Mouse (Mus musculus) midbrain, embryonic 14.5 days (tissue): Measurements from ENCODE around the gene Sik3. TPM values are rescaled to one million over a fixed set of nuclear protein-coding genes. Genes with fewer than 3 reads are reported as not detected.

ENCODE experiments used
- ATAC-seq: fragments of 200-750 bp; cut with Nextera tagmentation; 2 replicates; pipeline ENCODE4 v1.8.0; 2017; ENCODE audit warnings: moderate number of reproducible peaks, moderate library complexity; ENCODE audit not compliant: low FRiP score, low TSS enrichment
- DNase-seq: peaks from one replicate; pipeline ENCODE4 v3.0.0-alpha.2; 2015
- H3K27ac ChIP-seq: fragments of 300-500 bp; sonication (generic); replicated peaks from 2 replicates; pipeline ENCODE4 v1.5.1; 2014; ENCODE audit warnings: mild to moderate bottlenecking, low read depth, low read length, moderate library complexity
- H3K27me3 ChIP-seq: fragments of 300-500 bp; sonication (generic); 2 replicates; pipeline ENCODE4 v1.6.1; 2014; ENCODE audit warnings: low read length, control low read depth, mixed read lengths; ENCODE audit not compliant: control insufficient read depth, insufficient read depth
- H3K36me3 ChIP-seq: fragments of 300-500 bp; sonication (generic); 2 replicates; pipeline ENCODE4 v1.6.1; 2014; ENCODE audit warnings: low read length, control low read depth; ENCODE audit not compliant: control insufficient read depth, insufficient read depth
- H3K4me1 ChIP-seq: fragments of 300-500 bp; sonication (generic); 2 replicates; pipeline ENCODE4 v1.6.1; 2014; ENCODE audit warnings: mild to moderate bottlenecking, antibody characterized with exemption, low read length, control low read depth; ENCODE audit not compliant: control insufficient read depth, insufficient read depth
- H3K4me2 ChIP-seq: fragments of 300-500 bp; sonication (generic); 2 replicates; pipeline ENCODE4 v1.6.1; 2014; ENCODE audit warnings: mild to moderate bottlenecking, low read length, moderate library complexity
- H3K4me3 ChIP-seq: fragments of 300-500 bp; sonication (generic); replicated peaks from 2 replicates; pipeline ENCODE4 v1.5.1; 2014; ENCODE audit warnings: low read depth, low read length
- H3K9ac ChIP-seq: fragments of 300-500 bp; sonication (generic); replicated peaks from 2 replicates; pipeline ENCODE4 v1.6.1; 2014; ENCODE audit warnings: mild to moderate bottlenecking, low read length, moderate library complexity
- H3K9me3 ChIP-seq: fragments of 300-500 bp; sonication (generic); 2 replicates; pipeline ENCODE4 v1.6.1; 2016; ENCODE audit warnings: low read length, control low read depth, mixed read lengths; ENCODE audit not compliant: control insufficient read depth
- WGBS: fragments of 180-500 bp; shearing (Covaris S2); extraction: QIAGEN DNeasy Blood & Tissue Kit; methylation state at CpG from one replicate; pipeline ENCODE4 v1.1.7; 2014; 5-methylcytosine and 5-hydroxymethylcytosine counted together
- polyA plus RNA-seq: library from polyadenylated mRNA; unstranded; fragments of >200 nt; fragmentation: Nextera tagmentation; extraction: Ambion mirVana; gene quantifications from 2 replicates; pipeline ENCODE4 v1.2.1, GENCODE M21; 2014

Gene Sik3
- polyA plus RNA-seq, 1 experiment from 2014 or later, result 10.3 TPM

GRCm38 (mm10) chr9:46256177-46256576, 243.6 kb downstream of the Sik3 start:
- Histone ChIP-seq H3K4me1 (no peaks in the 10 kb centered on the region), H3K27me3 (no peaks in the 10 kb centered on the region; the same call in 1 of the 2 replicates), H3K4me2 (no peak overlapping the region), H3K36me3 (no peaks in the 10 kb centered on the region), H3K9me3 (no peaks in the 10 kb centered on the region), H3K27ac (no peak overlapping the region), H3K4me3 (no peak overlapping the region), H3K9ac (no peak overlapping the region)
- no peak for DNase-seq
- WGBS, result 88% methylated on average over 7 of the region's 7 CpGs
- no peak for ATAC-seq

GRCm38 (mm10) chr9:46256658-46257385, 244.2 kb downstream of the Sik3 start:
- no peaks in the 10 kb centered on the region for H3K9me3 ChIP-seq
- no peaks in the 10 kb centered on the region for H3K36me3 ChIP-seq
- H3K27ac ChIP-seq, result no peak overlapping the region
- no peaks in the 10 kb centered on the region for H3K4me1 ChIP-seq
- H3K9ac ChIP-seq, result no peak overlapping the region
- H3K4me3 ChIP-seq, result no peak overlapping the region
- no peak for ATAC-seq
- no peak for DNase-seq
- no peaks in the 10 kb centered on the region; the same call in 1 of the 2 replicates for H3K27me3 ChIP-seq
- H3K4me2 ChIP-seq, result no peak overlapping the region
- WGBS, result 92% methylated on average over 10 of the region's 10 CpGs

DNA sequence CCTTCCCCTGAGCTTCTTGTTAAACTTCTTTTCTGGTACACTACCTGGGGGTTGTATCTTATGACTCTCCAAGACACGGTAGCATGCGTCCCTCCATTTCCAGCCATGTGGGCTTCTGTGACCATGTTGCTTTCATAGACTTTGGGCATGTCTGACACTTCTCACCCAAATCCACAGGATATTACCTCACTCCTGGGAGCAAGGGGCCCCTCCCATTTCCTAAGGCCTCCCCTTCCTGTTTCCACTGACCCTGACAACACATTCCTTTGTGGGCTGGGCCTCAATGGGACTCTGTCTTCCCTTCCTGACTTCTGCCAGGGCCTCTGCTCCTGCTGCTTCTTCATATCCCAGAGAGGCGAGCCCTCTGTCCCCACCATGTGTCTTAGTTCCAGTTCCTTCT, 244.9 kb downstream of the Sik3 start:
- H3K4me3 ChIP-seq, result no peak overlapping the region
- H3K4me2 ChIP-seq, result no peak overlapping the region
- H3K4me1 ChIP-seq, result no peaks in the 10 kb centered on the region
- H3K9ac ChIP-seq, result no peak overlapping the region
- no peaks in the 10 kb centered on the region; the same call in 1 of the 2 replicates for H3K27me3 ChIP-seq
- no peaks in the 10 kb centered on the region for H3K9me3 ChIP-seq
- DNase-seq (no peak), ATAC-seq (no peak)
- 89% methylated on average over 3 of the region's 3 CpGs for WGBS
- no peak overlapping the region for H3K27ac ChIP-seq
- H3K36me3 ChIP-seq, result no peaks in the 10 kb centered on the region

DNA sequence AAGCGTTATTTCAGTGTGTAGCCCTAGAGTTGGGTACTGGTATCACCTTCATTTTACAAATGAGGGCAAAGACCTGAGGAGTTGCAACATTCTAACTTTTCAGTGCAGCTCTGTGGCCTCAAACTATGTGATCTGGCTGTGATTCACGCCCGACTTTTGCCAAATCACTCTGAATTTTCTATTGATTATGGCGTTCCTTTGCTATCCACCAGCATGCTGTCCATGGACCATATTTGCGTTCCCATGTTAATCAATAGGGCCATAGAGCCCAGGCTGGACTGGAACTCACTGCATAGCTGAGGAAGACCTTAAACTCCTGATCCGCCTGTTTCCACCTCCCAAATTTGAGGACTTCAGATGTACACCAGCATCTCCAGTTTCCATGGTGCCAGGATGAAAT, 246.5 kb downstream of the Sik3 start:
- no peak overlapping the region for H3K4me2 ChIP-seq
- H3K27me3 ChIP-seq, result no peaks in the 10 kb centered on the region; the same call in 1 of the 2 replicates
- ATAC-seq (no peak), DNase-seq (no peak)
- no peak overlapping the region for H3K9ac ChIP-seq
- H3K9me3 ChIP-seq, result no peaks in the 10 kb centered on the region
- H3K27ac ChIP-seq, result no peak overlapping the region
- H3K4me1 ChIP-seq, result no peaks in the 10 kb centered on the region
- no peak overlapping the region for H3K4me3 ChIP-seq
- 90% methylated on average over 6 of the region's 6 CpGs for WGBS
- H3K36me3 ChIP-seq, result no peaks in the 10 kb centered on the region

GRCm38 (mm10) chr9:46261131-46261530, 248.5 kb downstream of the Sik3 start:
- Histone ChIP-seq H3K27me3 (no peaks in the 10 kb centered on the region; the same call in 1 of the 2 replicates), H3K4me3 (no peak overlapping the region), H3K27ac (no peak overlapping the region), H3K4me1 (no peaks in the 10 kb centered on the region), H3K9me3 (no peaks in the 10 kb centered on the region), H3K36me3 (no peaks in the 10 kb centered on the region), H3K9ac (no peak overlapping the region), H3K4me2 (no peak overlapping the region)
- 84% methylated on average over 7 of the region's 7 CpGs for WGBS
- ATAC-seq, result no peak
- no peak for DNase-seq

DNA sequence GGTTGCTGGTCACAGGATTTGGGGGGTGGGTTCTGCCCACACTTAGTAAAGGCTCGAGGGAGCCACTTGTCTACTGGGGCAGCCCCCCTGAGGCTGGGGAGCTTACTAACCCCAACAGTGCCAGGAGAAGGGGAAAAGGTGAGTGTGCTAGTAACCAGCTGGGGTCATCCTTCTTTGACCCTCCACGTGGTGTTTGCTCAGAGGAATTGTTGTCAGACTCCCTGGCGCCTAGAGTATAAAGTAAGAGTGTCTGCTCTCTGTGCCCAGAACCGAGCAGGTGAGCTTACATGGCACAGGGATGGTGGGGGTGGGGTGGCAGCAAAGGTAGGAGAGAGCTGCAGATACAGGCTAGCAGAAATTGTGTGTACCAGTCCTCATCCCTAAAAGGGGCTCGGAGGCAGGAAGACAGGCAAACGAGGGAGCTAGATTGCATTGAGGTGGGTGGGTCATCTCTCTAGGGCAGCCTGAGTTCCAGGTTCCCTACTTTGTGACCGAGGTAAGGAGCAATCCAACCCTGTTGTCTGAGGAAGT, 255.8 kb downstream of the Sik3 start, which contains the start of gene Apoa5:
Apoa5 (plus strand) TSS at position 291 of the 531 bp plus-strand sequence.
- DNase-seq (no peak), ATAC-seq (no peak)
- no peaks in the 10 kb centered on the region for H3K9me3 ChIP-seq
- H3K4me1 ChIP-seq, result no peaks in the 10 kb centered on the region
- no peak within 1 kb of the TSS for H3K4me2 ChIP-seq
- no peak within 1 kb of the TSS for H3K27ac ChIP-seq
- no peaks in the 10 kb centered on the region for H3K36me3 ChIP-seq
- no peak within 1 kb of the TSS for H3K4me3 ChIP-seq
- WGBS, result 58% methylated on average over 7 of the region's 7 CpGs
- H3K27me3 ChIP-seq, result peaks cover 6% of the 10 kb centered on the region; the same call in 1 of the 2 replicates
- no peak within 1 kb of the TSS for H3K9ac ChIP-seq

DNA sequence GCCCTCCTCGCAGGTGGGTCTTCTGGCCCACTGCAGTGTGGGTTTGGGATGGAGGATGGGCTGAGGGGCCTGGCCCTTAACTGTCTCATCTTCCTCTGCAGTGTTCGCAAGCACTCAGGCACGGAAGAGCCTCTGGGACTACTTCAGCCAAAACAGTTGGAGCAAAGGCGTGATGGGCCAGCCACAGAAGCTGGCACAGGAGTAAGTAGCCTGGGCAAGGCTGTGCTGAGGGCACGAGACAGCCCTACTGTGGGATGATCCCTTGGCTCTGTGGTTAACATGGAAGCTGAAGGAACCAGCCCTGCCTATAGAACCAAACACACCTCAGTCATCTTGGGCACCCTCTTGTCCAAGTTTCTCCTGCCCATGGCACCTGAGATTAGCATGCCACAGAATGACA, 256.5 kb downstream of the Sik3 start:
- Histone ChIP-seq H3K9me3 (no peaks in the 10 kb centered on the region), H3K9ac (no peak overlapping the region), H3K4me2 (no peak overlapping the region), H3K27ac (no peak overlapping the region), H3K36me3 (no peaks in the 10 kb centered on the region), H3K4me3 (no peak overlapping the region), H3K27me3 (peaks cover 6% of the 10 kb centered on the region; the same call in 1 of the 2 replicates), H3K4me1 (peaks cover 5% of the 10 kb centered on the region)
- ATAC-seq, result no peak
- 85% methylated on average over 5 of the region's 5 CpGs for WGBS
- no peak for DNase-seq

DNA sequence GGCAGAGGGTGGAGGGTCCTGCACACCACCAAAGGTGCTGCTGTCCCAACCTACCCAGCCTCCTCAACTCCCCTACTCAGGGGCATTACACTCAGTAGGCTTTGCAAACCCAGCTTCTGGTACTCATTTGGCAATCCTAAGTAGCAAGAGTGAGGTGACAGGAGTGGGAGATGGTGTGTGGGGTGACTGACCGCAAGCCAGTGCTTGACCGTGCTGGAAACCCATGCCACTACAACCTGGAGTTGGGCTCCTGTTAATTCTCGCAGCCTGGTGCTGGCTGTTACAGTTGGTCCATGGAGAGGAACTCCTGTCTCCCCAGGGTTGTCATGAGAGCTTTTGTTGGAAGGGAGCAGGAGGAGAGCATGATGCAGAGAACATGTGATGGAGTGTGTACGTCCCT, 258.2 kb downstream of the Sik3 start:
- no peak for ATAC-seq
- WGBS, result 96% methylated on average over 4 of the region's 4 CpGs
- Histone ChIP-seq H3K4me2 (no peak overlapping the region), H3K27me3 (peaks cover 6% of the 10 kb centered on the region; the same call in 1 of the 2 replicates), H3K36me3 (peaks cover 13% of the 10 kb centered on the region), H3K9me3 (no peaks in the 10 kb centered on the region), H3K9ac (no peak overlapping the region), H3K4me3 (no peak overlapping the region), H3K27ac (no peak overlapping the region), H3K4me1 (peaks cover 5% of the 10 kb centered on the region)
- DNase-seq, result no peak

DNA sequence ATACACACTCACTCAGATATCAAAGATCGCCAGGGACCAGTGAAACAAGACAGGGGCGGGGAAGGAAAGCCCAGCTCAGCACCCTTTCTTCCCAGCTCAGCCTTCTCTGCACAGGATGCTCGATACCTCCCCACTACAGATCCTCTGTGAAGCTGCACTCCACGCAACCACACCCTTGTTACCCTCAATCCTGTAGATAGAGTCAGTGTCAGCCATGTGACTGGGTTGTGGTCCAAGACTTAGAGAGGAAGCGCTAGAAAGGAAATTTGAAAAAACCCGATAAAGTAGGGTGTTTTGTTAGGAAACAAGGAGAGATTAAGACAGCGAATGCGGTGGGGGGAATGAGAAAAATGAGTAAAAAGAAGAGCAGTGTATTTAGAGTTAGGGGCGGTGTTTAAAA, 259.4 kb downstream of the Sik3 start:
- peaks cover 26% of the 10 kb centered on the region for H3K36me3 ChIP-seq
- no peak overlapping the region for H3K27ac ChIP-seq
- peaks cover 5% of the 10 kb centered on the region for H3K4me1 ChIP-seq
- no peak overlapping the region for H3K4me2 ChIP-seq
- no peak overlapping the region for H3K9ac ChIP-seq
- H3K27me3 ChIP-seq, result peaks cover 6% of the 10 kb centered on the region; the same call in 1 of the 2 replicates
- ATAC-seq (no peak), DNase-seq (no peak)
- WGBS, result 88% methylated on average over 9 of the region's 9 CpGs
- no peak overlapping the region for H3K4me3 ChIP-seq
- no peaks in the 10 kb centered on the region for H3K9me3 ChIP-seq
